Mouse (Mus musculus): ENCODE data around the gene Cabp7. TPM values are rescaled to one million over a fixed set of nuclear protein-coding genes. Genes with fewer than 3 reads are reported as not detected.
A peak's percentile ranks its signal among the peaks of the same experiment; 100 is the strongest.

Gene Cabp7
- 0.57 and 0.79 TPM in 2 replicates for polyA plus RNA-seq (2014; fragmentation: Nextera tagmentation; extraction: Ambion mirVana)

GRCm38 (mm10) chr11:4746733-4747132 lies at the start of gene Cabp7:
Cabp7 (minus strand) TSS chr11:4746778.
- DNase-seq (ENCODE audit: low spot score) (no peak), ATAC-seq (replicated peaks; ENCODE audit: low FRiP score) (no peak)

DNA sequence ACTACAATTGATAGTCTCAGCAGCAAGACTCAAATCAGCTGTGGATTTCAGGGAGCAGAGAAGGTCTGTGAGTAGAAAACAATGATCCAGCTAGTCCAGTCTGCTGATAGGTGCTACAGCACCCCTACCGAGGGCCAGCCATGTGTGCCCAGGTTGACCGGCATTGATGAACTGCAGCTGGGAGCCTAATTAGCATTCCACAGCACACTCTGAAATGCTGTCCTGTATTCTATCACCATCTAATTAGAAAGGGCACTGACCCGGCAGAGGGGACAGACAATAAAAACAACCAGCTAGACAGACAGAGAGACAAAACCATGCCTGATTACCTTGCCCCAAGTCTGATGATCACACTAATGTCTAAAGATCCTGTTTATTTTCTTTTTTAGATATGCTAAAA lies 46.4 kb upstream of the Cabp7 start:
- Histone ChIP-seq H3K27me3 (ENCODE audit: control insufficient read depth, insufficient read depth, low read length) (no peaks in the 10 kb centered on the region), H3K4me3 (ENCODE audit: low read depth, low read length) (no peak overlapping the region), H3K36me3 (ENCODE audit: control insufficient read depth, insufficient read depth, low read length) (no peaks in the 10 kb centered on the region; the same call in 1 of the 2 replicates), H3K9me3 (ENCODE audit: control insufficient read depth, low read length) (no peaks in the 10 kb centered on the region), H3K4me1 (replicated peaks; ENCODE audit: control insufficient read depth, insufficient read depth, low read length) (peaks cover 10% of the 10 kb centered on the region; the same call in 1 of the 2 replicates), H3K4me2 (ENCODE audit: low read depth, low read length, severe bottlenecking) (no peak overlapping the region), H3K9ac (ENCODE audit: low read length) (no peak overlapping the region), H3K27ac (ENCODE audit: low read depth, low read length) (no peak overlapping the region)
- WGBS: 11% methylated on average over 3 of the region's 3 CpGs
- no peak for ATAC-seq (replicated peaks; ENCODE audit: low FRiP score)
- DNase-seq (ENCODE audit: low spot score): no peak

More at GRCm38 (mm10) chr11:4746733-4747132, at the start of gene Cabp7:
- Histone ChIP-seq H3K27me3 (ENCODE audit: control insufficient read depth, insufficient read depth, low read length) (peaks cover 63% of the 10 kb centered on the region), H3K27ac (ENCODE audit: low read depth, low read length) (no peak within 1 kb of the TSS), H3K4me1 (replicated peaks; ENCODE audit: control insufficient read depth, insufficient read depth, low read length) (peaks cover 12% of the 10 kb centered on the region), H3K9me3 (ENCODE audit: control insufficient read depth, low read length) (no peaks in the 10 kb centered on the region), H3K9ac (ENCODE audit: low read length) (peak within 1 kb of the TSS; percentile 47), H3K4me2 (ENCODE audit: low read depth, low read length, severe bottlenecking) (peak within 1 kb of the TSS; percentile 91), H3K36me3 (ENCODE audit: control insufficient read depth, insufficient read depth, low read length) (no peaks in the 10 kb centered on the region), H3K4me3 (ENCODE audit: low read depth, low read length) (peak within 1 kb of the TSS; percentile 52)
- 0% methylated on average over 24 of the region's 73 CpGs for WGBS

DNA sequence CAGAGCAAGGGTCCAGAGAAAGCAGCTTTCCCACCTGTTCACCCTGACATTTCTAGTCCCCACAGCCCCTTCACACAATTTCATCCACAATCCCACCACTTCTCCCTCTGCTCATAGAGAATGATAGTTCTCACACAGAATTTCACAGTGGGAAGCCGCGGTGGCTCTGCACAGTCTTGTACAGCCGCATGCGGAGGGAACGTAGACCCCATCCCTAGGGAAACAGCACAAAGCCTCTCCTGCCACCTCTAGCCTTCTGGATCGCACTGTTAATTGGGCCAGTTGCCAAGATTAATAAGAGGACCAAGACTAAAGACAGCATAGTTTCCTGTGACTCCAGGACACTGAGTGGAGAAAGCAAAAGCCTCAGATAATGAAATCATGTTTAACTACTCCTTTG lies 45.0 kb upstream of the Cabp7 start:
- 40% methylated on average over 6 of the region's 6 CpGs for WGBS
- H3K36me3 ChIP-seq (ENCODE audit: control insufficient read depth, insufficient read depth, low read length): peaks cover 3% of the 10 kb centered on the region; the same call in 1 of the 2 replicates
- peaks cover 10% of the 10 kb centered on the region; the same call in 1 of the 2 replicates for H3K4me1 ChIP-seq (replicated peaks; ENCODE audit: control insufficient read depth, insufficient read depth, low read length)
- ATAC-seq (replicated peaks; ENCODE audit: low FRiP score) (no peak), DNase-seq (ENCODE audit: low spot score) (peak; percentile 55)
- H3K9me3 ChIP-seq (ENCODE audit: control insufficient read depth, low read length): no peaks in the 10 kb centered on the region
- no peak overlapping the region for H3K4me3 ChIP-seq (ENCODE audit: low read depth, low read length)
- H3K27me3 ChIP-seq (ENCODE audit: control insufficient read depth, insufficient read depth, low read length): no peaks in the 10 kb centered on the region
- no peak overlapping the region for H3K9ac ChIP-seq (ENCODE audit: low read length)
- no peak overlapping the region for H3K27ac ChIP-seq (ENCODE audit: low read depth, low read length)
- H3K4me2 ChIP-seq (ENCODE audit: low read depth, low read length, severe bottlenecking): no peak overlapping the region

GRCm38 (mm10) chr11:4789691-4790090 lies 43.1 kb upstream of the Cabp7 start:
- ATAC-seq (replicated peaks; ENCODE audit: low FRiP score) (no peak), DNase-seq (ENCODE audit: low spot score) (no peak)
- H3K36me3 ChIP-seq (ENCODE audit: control insufficient read depth, insufficient read depth, low read length): peaks cover 3% of the 10 kb centered on the region; the same call in 1 of the 2 replicates
- H3K4me2 ChIP-seq (ENCODE audit: low read depth, low read length, severe bottlenecking): no peak overlapping the region
- no peak overlapping the region for H3K27ac ChIP-seq (ENCODE audit: low read depth, low read length)
- no peak overlapping the region for H3K9ac ChIP-seq (ENCODE audit: low read length)
- H3K4me3 ChIP-seq (ENCODE audit: low read depth, low read length): no peak overlapping the region
- WGBS: 94% methylated on average over 5 of the region's 5 CpGs
- no peaks in the 10 kb centered on the region for H3K9me3 ChIP-seq (ENCODE audit: control insufficient read depth, low read length)
- peaks cover 10% of the 10 kb centered on the region; the same call in 1 of the 2 replicates for H3K4me1 ChIP-seq (replicated peaks; ENCODE audit: control insufficient read depth, insufficient read depth, low read length)
- no peaks in the 10 kb centered on the region for H3K27me3 ChIP-seq (ENCODE audit: control insufficient read depth, insufficient read depth, low read length)

GRCm38 (mm10) chr11:4784629-4785142 lies 38.1 kb upstream of the Cabp7 start:
- Histone ChIP-seq H3K27me3 (ENCODE audit: control insufficient read depth, insufficient read depth, low read length) (no peaks in the 10 kb centered on the region), H3K4me3 (ENCODE audit: low read depth, low read length) (no peak overlapping the region), H3K4me1 (replicated peaks; ENCODE audit: control insufficient read depth, insufficient read depth, low read length) (no peaks in the 10 kb centered on the region), H3K9me3 (ENCODE audit: control insufficient read depth, low read length) (no peaks in the 10 kb centered on the region), H3K4me2 (ENCODE audit: low read depth, low read length, severe bottlenecking) (no peak overlapping the region), H3K27ac (ENCODE audit: low read depth, low read length) (no peak overlapping the region), H3K36me3 (ENCODE audit: control insufficient read depth, insufficient read depth, low read length) (peaks cover 3% of the 10 kb centered on the region; the same call in 1 of the 2 replicates), H3K9ac (ENCODE audit: low read length) (no peak overlapping the region)
- DNase-seq (ENCODE audit: low spot score) (no peak), ATAC-seq (replicated peaks; ENCODE audit: low FRiP score) (no peak)
- 87% methylated on average over 5 of the region's 5 CpGs for WGBS

- no peak for DNase-seq (ENCODE audit: low spot score)
- H3K36me3 ChIP-seq (ENCODE audit: control insufficient read depth, insufficient read depth, low read length): peaks cover 3% of the 10 kb centered on the region; the same call in 1 of the 2 replicates
- no peak overlapping the region for H3K9ac ChIP-seq (ENCODE audit: low read length)
- WGBS: 91% methylated on average over 3 of the region's 3 CpGs
- no peak overlapping the region for H3K4me2 ChIP-seq (ENCODE audit: low read depth, low read length, severe bottlenecking)
- H3K9me3 ChIP-seq (ENCODE audit: control insufficient read depth, low read length): no peaks in the 10 kb centered on the region
- H3K4me1 ChIP-seq (replicated peaks; ENCODE audit: control insufficient read depth, insufficient read depth, low read length): no peaks in the 10 kb centered on the region
- H3K4me3 ChIP-seq (ENCODE audit: low read depth, low read length): no peak overlapping the region
- no peak overlapping the region for H3K27ac ChIP-seq (ENCODE audit: low read depth, low read length)
- no peaks in the 10 kb centered on the region for H3K27me3 ChIP-seq (ENCODE audit: control insufficient read depth, insufficient read depth, low read length)
- no peak for ATAC-seq (replicated peaks; ENCODE audit: low FRiP score)
Measured at GRCm38 (mm10) chr11:4783116-4783515, 36.5 kb upstream of the Cabp7 start.

DNA sequence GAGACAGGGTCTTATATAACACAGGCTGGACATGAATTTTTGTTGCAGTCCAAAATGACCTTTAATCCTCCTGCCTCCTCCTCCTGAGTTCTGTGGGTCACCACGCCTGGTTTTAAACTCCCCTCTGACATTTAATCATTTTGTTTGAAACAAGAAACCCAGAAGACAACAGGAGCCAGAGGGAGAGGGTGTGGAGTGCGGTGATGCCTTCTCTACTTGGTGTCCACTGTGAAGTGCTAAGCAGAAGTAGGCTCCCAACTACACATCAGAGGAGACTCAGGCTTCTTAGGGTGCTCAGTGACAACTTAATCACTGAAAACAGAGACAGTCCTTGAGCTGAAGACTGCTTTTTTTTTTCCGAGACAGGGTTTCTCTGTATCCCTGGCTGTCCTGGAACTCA lies 34.3 kb upstream of the Cabp7 start:
- Histone ChIP-seq H3K4me2 (ENCODE audit: low read depth, low read length, severe bottlenecking) (no peak overlapping the region), H3K9ac (ENCODE audit: low read length) (no peak overlapping the region), H3K27me3 (ENCODE audit: control insufficient read depth, insufficient read depth, low read length) (no peaks in the 10 kb centered on the region), H3K36me3 (ENCODE audit: control insufficient read depth, insufficient read depth, low read length) (no peaks in the 10 kb centered on the region; the same call in 1 of the 2 replicates), H3K4me1 (replicated peaks; ENCODE audit: control insufficient read depth, insufficient read depth, low read length) (no peaks in the 10 kb centered on the region), H3K9me3 (ENCODE audit: control insufficient read depth, low read length) (no peaks in the 10 kb centered on the region), H3K4me3 (ENCODE audit: low read depth, low read length) (no peak overlapping the region), H3K27ac (ENCODE audit: low read depth, low read length) (no peak overlapping the region)
- 82% methylated on average over 3 of the region's 3 CpGs for WGBS
- ATAC-seq (replicated peaks; ENCODE audit: low FRiP score) (no peak), DNase-seq (ENCODE audit: low spot score) (no peak)

GRCm38 (mm10) chr11:4772925-4773324 lies 26.3 kb upstream of the Cabp7 start:
- no peaks in the 10 kb centered on the region for H3K4me1 ChIP-seq (replicated peaks; ENCODE audit: control insufficient read depth, insufficient read depth, low read length)
- no peaks in the 10 kb centered on the region for H3K9me3 ChIP-seq (ENCODE audit: control insufficient read depth, low read length)
- no peak overlapping the region for H3K4me3 ChIP-seq (ENCODE audit: low read depth, low read length)
- H3K4me2 ChIP-seq (ENCODE audit: low read depth, low read length, severe bottlenecking): no peak overlapping the region
- no peaks in the 10 kb centered on the region; the same call in 1 of the 2 replicates for H3K36me3 ChIP-seq (ENCODE audit: control insufficient read depth, insufficient read depth, low read length)
- no peak for ATAC-seq (replicated peaks; ENCODE audit: low FRiP score)
- DNase-seq (ENCODE audit: low spot score): peak; percentile 81
- H3K9ac ChIP-seq (ENCODE audit: low read length): no peak overlapping the region
- H3K27ac ChIP-seq (ENCODE audit: low read depth, low read length): no peak overlapping the region
- no peaks in the 10 kb centered on the region for H3K27me3 ChIP-seq (ENCODE audit: control insufficient read depth, insufficient read depth, low read length)
- WGBS: 33% methylated on average over 3 of the region's 3 CpGs

GRCm38 (mm10) chr11:4771756-4772155 lies 25.2 kb upstream of the Cabp7 start:
- no peak overlapping the region for H3K27ac ChIP-seq (ENCODE audit: low read depth, low read length)
- no peak overlapping the region for H3K9ac ChIP-seq (ENCODE audit: low read length)
- DNase-seq (ENCODE audit: low spot score) (no peak), ATAC-seq (replicated peaks; ENCODE audit: low FRiP score) (no peak)
- H3K4me2 ChIP-seq (ENCODE audit: low read depth, low read length, severe bottlenecking): no peak overlapping the region
- H3K4me1 ChIP-seq (replicated peaks; ENCODE audit: control insufficient read depth, insufficient read depth, low read length): no peaks in the 10 kb centered on the region
- no peak overlapping the region for H3K4me3 ChIP-seq (ENCODE audit: low read depth, low read length)
- no peaks in the 10 kb centered on the region for H3K27me3 ChIP-seq (ENCODE audit: control insufficient read depth, insufficient read depth, low read length)
- H3K36me3 ChIP-seq (ENCODE audit: control insufficient read depth, insufficient read depth, low read length): no peaks in the 10 kb centered on the region; the same call in 1 of the 2 replicates
- 54% methylated on average over 7 of the region's 7 CpGs for WGBS
- no peaks in the 10 kb centered on the region for H3K9me3 ChIP-seq (ENCODE audit: control insufficient read depth, low read length)
